Mouse (Mus musculus) v-Abl transformed pro-B cells (cell line): ENCODE results near the gene Ppil3.

Source experiments
- in situ Hi-C, 2 experiments: fragments of 400-800 bp; cut with MboI; formaldehyde crosslinking; loops; one replicate each; pipeline ENCODE4 v1.15.1; 2025; ENCODE audit not compliant: unreplicated experiment in 2 of 2

Ppil3 gene

DNA sequence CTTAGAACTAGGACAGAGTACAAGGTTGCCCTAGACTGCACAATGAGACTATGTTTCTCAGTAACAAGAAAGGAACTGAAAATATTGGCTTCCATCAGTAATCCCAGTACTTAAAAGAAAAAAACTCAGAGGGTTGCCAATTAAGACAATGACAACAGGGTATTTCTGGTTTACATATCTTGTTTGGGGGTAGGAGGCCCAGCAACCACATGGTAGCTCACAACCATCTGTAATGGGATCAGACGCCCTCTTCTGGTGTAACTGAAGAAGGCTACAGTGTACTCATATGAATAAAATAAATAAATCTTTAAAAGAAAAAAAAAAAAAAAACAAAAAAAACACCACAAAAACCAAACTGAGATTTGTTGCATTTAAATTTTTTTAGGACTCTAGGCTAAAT is 29.8 kb downstream of the Ppil3 start:
- in situ Hi-C loops, result loop anchor here in 1 of 2 experiments (25.0 kb wide), 1 partner anchor 1003 kb away; the partner anchor contains the start of genes Maip1 and Tyw5

GRCm38 (mm10) chr1:58410776-58411175 is 34.5 kb downstream of the Ppil3 start:
- in situ Hi-C loops, result loop anchor here in 1 of 2 experiments (25.0 kb wide), 1 partner anchor 998 kb away; the partner anchor contains the start of genes Maip1 and Tyw5

- in situ Hi-C loops, result loop anchor here in 1 of 2 experiments (25.0 kb wide), 1 partner anchor 998 kb away; the partner anchor contains the start of genes Maip1 and Tyw5
Measured at GRCm38 (mm10) chr1:58410198-58410588, 35.1 kb downstream of the Ppil3 start.

GRCm38 (mm10) chr1:58409553-58410197 is 35.6 kb downstream of the Ppil3 start:
- in situ Hi-C loops, result loop anchor here in 1 of 2 experiments (25.0 kb wide), 1 partner anchor 997 kb away; the partner anchor contains the start of genes Maip1 and Tyw5

GRCm38 (mm10) chr1:58408141-58408540 is 37.1 kb downstream of the Ppil3 start:
- in situ Hi-C loops, result loop anchor here in 1 of 2 experiments (25.0 kb wide), 1 partner anchor 996 kb away; the partner anchor contains the start of genes Maip1 and Tyw5

- in situ Hi-C loops, result loop anchor here in 1 of 2 experiments (25.0 kb wide), 1 partner anchor 995 kb away; the partner anchor contains the start of genes Maip1 and Tyw5
Measured at GRCm38 (mm10) chr1:58407321-58407720, 38.0 kb downstream of the Ppil3 start.

GRCm38 (mm10) chr1:58403745-58404144 is 41.5 kb downstream of the Ppil3 start:
- in situ Hi-C loops, result loop anchor here in 1 of 2 experiments (25.0 kb wide), 1 partner anchor 991 kb away; the partner anchor contains the start of genes Maip1 and Tyw5

- in situ Hi-C loops, result loop anchor here in 1 of 2 experiments (25.0 kb wide), 1 partner anchor 989 kb away; the partner anchor contains the start of genes Maip1 and Tyw5
Measured at GRCm38 (mm10) chr1:58401396-58401795, 43.9 kb downstream of the Ppil3 start.

DNA sequence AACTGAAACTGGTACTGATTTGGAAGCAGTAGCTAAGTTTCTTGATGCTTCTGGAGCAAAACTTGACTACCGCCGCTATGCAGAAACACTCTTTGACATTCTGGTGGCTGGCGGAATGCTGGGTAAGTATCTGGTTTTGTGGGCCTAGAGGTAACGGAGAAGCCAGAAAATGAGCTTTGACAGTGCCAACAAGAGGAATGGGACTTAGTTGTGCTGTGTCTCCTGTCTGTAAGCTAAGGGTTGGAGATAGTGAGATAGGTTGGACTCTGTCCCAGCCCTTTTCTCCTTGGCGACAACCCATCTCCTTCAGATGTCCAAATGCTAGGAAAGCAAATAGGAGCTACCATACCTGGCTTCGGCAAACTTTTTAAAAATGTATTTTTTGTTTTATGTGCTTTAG is 47.6 kb downstream of the Ppil3 start:
- in situ Hi-C loops, result loop anchor here in 1 of 2 experiments (10.0 to 25.0 kb wide), 2 partner anchors 235 to 993 kb away; partner anchors contain the start of genes Maip1 and Tyw5

- in situ Hi-C loops, result loop anchor here in 1 of 2 experiments (10.0 to 25.0 kb wide), 2 partner anchors 234 to 991 kb away; partner anchors contain the start of genes Maip1 and Tyw5
Measured at GRCm38 (mm10) chr1:58396179-58396578, 49.1 kb downstream of the Ppil3 start.

DNA sequence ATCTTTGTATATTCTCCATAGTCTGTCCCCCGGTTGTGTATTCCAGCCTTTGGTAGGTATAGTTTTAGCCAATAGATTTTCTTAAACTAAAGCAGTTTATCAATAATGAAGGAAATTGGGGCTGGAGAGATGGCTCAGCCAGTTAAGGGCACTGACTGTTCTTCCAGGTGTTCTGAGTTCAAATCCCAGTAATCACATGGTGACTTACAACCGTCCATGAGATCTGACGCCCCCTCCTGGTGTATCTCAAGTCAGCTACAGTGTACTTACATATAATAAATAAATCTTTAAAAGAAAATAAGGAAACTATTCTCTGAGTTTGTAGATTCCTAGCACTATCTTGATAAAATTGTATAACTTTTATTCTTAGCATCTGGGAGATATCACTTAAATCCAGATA is 49.9 kb downstream of the Ppil3 start:
- in situ Hi-C loops, result loop anchor here in 1 of 2 experiments (10.0 to 25.0 kb wide), 2 partner anchors 233 to 991 kb away; partner anchors contain the start of genes Maip1 and Tyw5

DNA sequence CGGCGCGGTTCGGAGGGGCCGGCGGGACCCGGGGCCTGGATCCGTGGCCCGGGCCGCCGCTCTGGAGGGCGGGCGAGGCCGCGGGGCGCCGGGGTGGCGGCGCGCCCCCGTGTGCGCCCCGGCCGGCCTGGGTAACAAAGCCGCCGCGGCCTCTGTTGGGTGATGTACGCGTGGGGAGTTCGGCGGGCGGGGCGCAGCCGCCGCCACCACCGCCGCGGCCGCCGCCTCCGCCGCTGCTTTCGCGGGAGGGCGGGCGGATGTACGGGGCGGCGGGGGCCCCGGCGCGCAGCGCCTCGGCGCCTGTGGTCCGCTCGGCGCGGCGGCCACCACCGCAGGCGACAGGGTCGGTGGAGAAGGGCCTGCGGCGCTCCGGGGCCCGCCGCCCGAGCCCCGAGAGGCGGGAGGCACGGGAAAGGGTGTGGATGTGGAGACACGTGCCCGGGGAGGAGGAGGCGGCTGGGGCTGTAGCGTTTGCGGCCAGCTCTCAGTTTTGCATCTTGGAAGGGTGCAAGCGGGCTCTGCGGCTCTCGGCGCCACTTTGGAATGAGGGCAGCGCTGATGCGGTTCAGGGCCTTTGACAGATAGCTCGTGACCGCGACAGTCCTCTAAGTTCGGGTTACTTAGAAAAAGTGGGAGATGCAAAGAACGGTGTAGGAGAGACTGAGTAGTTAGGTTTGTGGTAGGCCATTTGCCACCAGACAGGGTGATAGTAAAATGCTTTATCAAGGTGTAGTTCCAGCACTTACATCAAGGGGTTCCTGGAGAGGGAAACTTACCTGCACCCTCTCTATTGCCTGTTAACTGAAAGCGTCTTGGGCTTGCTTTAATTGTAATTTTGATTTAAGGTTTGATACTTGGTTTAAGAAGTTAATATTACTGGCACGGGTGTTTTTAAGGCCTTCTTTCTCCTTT is 51.7 kb downstream of the Ppil3 start:
- in situ Hi-C loops, result loop anchor here in 1 of 2 experiments (5.0 to 25.0 kb wide), 3 partner anchors 96 to 989 kb away; partner anchors contain the start of genes Maip1 and Tyw5

- in situ Hi-C loops, result loop anchor here in 1 of 2 experiments (5.0 to 25.0 kb wide), 3 partner anchors 95 to 988 kb away; partner anchors contain the start of genes Maip1 and Tyw5
Measured at GRCm38 (mm10) chr1:58392652-58393283, 52.5 kb downstream of the Ppil3 start, which contains the start of gene Bzw1. Gene Bzw1 (plus strand): TSS chr1:58392898.

DNA sequence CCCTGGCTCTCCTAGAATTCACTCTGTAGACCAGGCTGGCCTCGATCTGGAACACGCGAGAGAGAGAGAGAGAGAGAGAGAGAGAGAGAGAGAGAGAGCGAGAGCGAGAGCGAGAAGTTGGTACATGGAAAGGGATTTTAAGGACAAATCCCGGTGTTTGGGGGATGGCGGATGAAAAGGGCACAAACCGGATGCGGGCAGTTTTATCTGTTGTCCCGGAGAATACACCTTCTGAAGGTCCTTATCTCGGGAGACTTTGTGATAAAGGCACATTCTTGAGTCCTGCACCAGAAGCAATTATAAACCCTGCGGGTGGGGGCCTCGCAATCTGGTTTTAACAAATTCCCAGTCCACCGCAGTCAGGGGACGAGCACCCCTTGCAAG is 53.0 kb downstream of the Ppil3 start:
- in situ Hi-C loops, result loop anchor here in 1 of 2 experiments (5.0 to 25.0 kb wide), 3 partner anchors 95 to 987 kb away; partner anchors contain the start of genes Maip1 and Tyw5

- in situ Hi-C loops, result loop anchor here in 1 of 2 experiments (5.0 to 25.0 kb wide), 3 partner anchors 94 to 987 kb away; partner anchors contain the start of genes Maip1 and Tyw5
Measured at GRCm38 (mm10) chr1:58391421-58392267, 53.6 kb downstream of the Ppil3 start.

- in situ Hi-C loops, result loop anchor here (10.0 to 25.0 kb wide), 2 partner anchors 68 to 220 kb away; no protein-coding TSS in a partner anchor
Measured at GRCm38 (mm10) chr1:58382586-58383281, 62.6 kb downstream of the Ppil3 start.
